Mouse (Mus musculus) kidney, embryonic 14.5 days (tissue): ENCODE measurements around the gene Ltbp4. TPM values are rescaled to one million over a fixed set of nuclear protein-coding genes. Genes with fewer than 3 reads are reported as not detected.
A peak's percentile ranks its signal among the peaks of the same experiment; 100 is the strongest.

ENCODE experiments used
- ATAC-seq: fragments of 200-750 bp; cut with Nextera tagmentation; 2 replicates; pipeline ENCODE4 v1.8.0; 2017; ENCODE audit warnings: moderate number of reproducible peaks, mild to moderate bottlenecking, moderate TSS enrichment, moderate library complexity; ENCODE audit not compliant: low FRiP score, low TSS enrichment
- H3K27ac ChIP-seq: fragments of 300-500 bp; sonication (generic); 2 replicates; pipeline ENCODE4 v1.5.1; 2014; ENCODE audit warnings: low read depth, mild to moderate bottlenecking, low read length, moderate library complexity, mixed read lengths
- H3K27me3 ChIP-seq: fragments of 300-500 bp; sonication (generic); 2 replicates; pipeline ENCODE4 v1.6.1; 2014; ENCODE audit warnings: mild to moderate bottlenecking, low read length; ENCODE audit not compliant: control insufficient read depth, insufficient read depth
- H3K36me3 ChIP-seq: fragments of 300-500 bp; sonication (generic); 2 replicates; pipeline ENCODE4 v1.6.1; 2014; ENCODE audit warnings: low read length, mixed read lengths; ENCODE audit not compliant: control insufficient read depth, insufficient read depth
- H3K4me1 ChIP-seq: fragments of 300-500 bp; sonication (generic); 2 replicates; pipeline ENCODE4 v1.6.1; 2014; ENCODE audit warnings: low read length, mixed read lengths; ENCODE audit not compliant: control insufficient read depth, insufficient read depth
- H3K4me2 ChIP-seq: fragments of 300-500 bp; sonication (generic); replicated peaks from 2 replicates; pipeline ENCODE4 v1.6.1; 2014; ENCODE audit warnings: low read depth, mild to moderate bottlenecking, low read length
- H3K4me3 ChIP-seq: fragments of 300-500 bp; sonication (generic); 2 replicates; pipeline ENCODE4 v1.5.1; 2014; ENCODE audit warnings: mild to moderate bottlenecking, low read length
- H3K9ac ChIP-seq: fragments of 300-500 bp; sonication (generic); 2 replicates; pipeline ENCODE4 v1.6.1; 2014; ENCODE audit warnings: low read depth, mild to moderate bottlenecking, low read length, moderate library complexity
- H3K9me3 ChIP-seq: fragments of 300-500 bp; sonication (generic); 2 replicates; pipeline ENCODE4 v1.6.1; 2016; ENCODE audit warnings: low read length; ENCODE audit not compliant: control insufficient read depth
- WGBS: fragments of 180-500 bp; shearing (Covaris S2); extraction: QIAGEN DNeasy Blood & Tissue Kit; methylation state at CpG from one replicate; pipeline ENCODE4 v1.1.7; 2014; 5-methylcytosine and 5-hydroxymethylcytosine counted together
- polyA plus RNA-seq: library from polyadenylated mRNA; unstranded; fragments of >200 nt; fragmentation: Nextera tagmentation; extraction: Ambion mirVana; gene quantifications from 2 replicates; pipeline ENCODE4 v1.2.1, GENCODE M21; 2014

Ltbp4 gene
- polyA plus RNA-seq, 1 experiment from 2014 or later = 26.0 TPM

DNA sequence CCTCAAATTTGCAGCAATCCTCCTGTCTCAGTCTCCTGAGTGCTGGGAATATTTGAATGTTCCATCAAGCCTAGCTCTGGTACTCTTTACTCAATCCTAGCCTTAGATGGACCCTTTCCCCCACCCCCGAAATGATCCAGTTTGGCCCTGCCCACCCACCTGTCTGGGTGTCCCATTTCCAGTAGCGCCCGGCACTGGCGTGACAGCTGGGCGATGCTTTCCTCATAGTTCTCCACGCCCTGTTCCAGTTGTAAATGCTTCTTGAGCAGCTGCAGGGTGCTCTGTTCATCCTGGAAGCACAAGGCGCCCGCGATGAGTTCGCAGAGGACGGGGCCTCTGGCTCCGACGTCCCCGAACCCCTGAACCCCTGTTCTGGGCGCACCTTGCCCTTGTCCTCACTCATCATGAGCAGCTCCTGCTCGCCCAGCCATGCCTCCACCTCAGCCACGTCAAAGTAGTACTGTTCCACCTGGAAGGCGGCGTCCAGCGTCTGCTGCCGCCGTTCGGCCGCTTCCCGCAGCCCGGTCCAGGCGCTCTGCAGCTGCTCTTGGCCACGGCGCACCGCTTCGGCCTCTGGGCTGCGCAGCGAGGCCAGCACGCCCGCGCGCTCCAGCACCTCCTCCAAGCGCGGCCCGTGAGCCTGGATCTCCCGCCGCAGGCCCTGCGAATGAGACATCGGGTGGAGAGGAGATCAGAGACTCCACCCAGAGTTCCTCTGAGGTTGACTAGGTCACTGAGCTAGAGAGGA, 34.4 kb upstream of the Ltbp4 start:
- WGBS = 4% methylated on average over 42 of the region's 44 CpGs
- no peaks in the 10 kb centered on the region for H3K4me1 ChIP-seq
- peaks cover 7% of the 10 kb centered on the region for H3K9me3 ChIP-seq
- no peak overlapping the region for H3K27ac ChIP-seq
- H3K27me3 ChIP-seq = peaks cover 90% of the 10 kb centered on the region
- no peaks in the 10 kb centered on the region for H3K36me3 ChIP-seq
- peak overlapping the region; percentile 28 for H3K4me3 ChIP-seq
- H3K4me2 ChIP-seq = peak overlapping the region; percentile 29; the same call in 1 of the 2 replicates
- ATAC-seq = peak; percentile 61; the same call in 1 of the 2 replicates
- H3K9ac ChIP-seq = peak overlapping the region; percentile 34; the same call in 1 of the 2 replicates

DNA sequence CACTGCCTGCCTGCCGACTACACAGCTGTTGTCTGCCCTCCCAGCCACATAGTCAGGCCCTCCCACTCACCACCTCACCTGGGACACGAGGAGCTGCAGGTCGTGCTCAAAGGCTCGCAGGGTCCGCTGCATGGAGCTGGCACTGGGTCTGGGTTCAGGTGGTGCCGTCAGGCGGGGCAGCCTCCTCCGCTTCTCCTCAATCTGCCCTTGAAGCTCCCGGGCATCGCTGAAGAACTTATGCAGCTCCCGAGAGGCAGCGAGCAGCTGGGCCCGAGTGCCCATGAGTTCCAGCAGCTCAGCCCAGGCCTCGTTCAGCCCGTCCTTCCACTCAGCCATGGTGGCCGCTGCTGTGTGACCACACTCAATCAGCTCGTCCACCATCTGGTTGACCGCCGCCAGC, 31.6 kb upstream of the Ltbp4 start:
- H3K27ac ChIP-seq = no peak overlapping the region
- peaks cover 7% of the 10 kb centered on the region for H3K9me3 ChIP-seq
- 83% methylated on average over 19 of the region's 19 CpGs for WGBS
- no peak overlapping the region for H3K4me3 ChIP-seq
- no peaks in the 10 kb centered on the region for H3K4me1 ChIP-seq
- peaks cover 97% of the 10 kb centered on the region for H3K27me3 ChIP-seq
- no peaks in the 10 kb centered on the region for H3K36me3 ChIP-seq
- no peak for ATAC-seq
- no peak overlapping the region for H3K9ac ChIP-seq
- H3K4me2 ChIP-seq = no peak overlapping the region

DNA sequence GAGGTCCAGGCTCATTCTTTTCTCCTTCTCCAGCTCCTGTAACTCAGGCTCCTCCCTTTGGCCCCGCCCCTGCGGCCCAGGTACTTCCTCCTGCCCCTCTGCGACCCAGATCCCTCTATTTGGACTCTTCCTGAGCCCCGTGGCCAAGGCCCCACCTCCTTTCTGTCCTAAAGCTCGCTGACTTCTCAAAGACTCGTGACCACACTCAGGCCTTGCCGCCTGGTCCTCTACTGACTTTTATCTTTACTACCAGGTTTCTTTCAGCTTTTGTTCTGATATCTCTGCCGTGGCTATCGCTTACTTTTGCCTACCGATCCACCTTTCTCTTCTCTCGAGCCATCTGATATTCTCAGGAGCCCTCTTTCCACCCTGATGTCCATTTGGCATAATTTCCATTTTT, 30.5 kb upstream of the Ltbp4 start:
- Histone ChIP-seq H3K4me2 (peak overlapping the region; percentile 34; the same call in 1 of the 2 replicates), H3K27me3 (peaks cover 97% of the 10 kb centered on the region), H3K36me3 (no peaks in the 10 kb centered on the region), H3K9me3 (peaks cover 7% of the 10 kb centered on the region), H3K27ac (no peak overlapping the region), H3K4me1 (no peaks in the 10 kb centered on the region), H3K4me3 (0 out of 2 replicates have a peak overlapping the region, but pooled peaks have one; percentile 18), H3K9ac (no peak overlapping the region)
- ATAC-seq = no peak
- 11% methylated on average over 11 of the region's 11 CpGs for WGBS

- WGBS = 42% methylated on average over 21 of the region's 21 CpGs
- Histone ChIP-seq H3K36me3 (no peaks in the 10 kb centered on the region), H3K27me3 (peaks cover 80% of the 10 kb centered on the region), H3K27ac (no peak overlapping the region), H3K9me3 (peaks cover 7% of the 10 kb centered on the region), H3K4me2 (no peak overlapping the region), H3K4me1 (no peaks in the 10 kb centered on the region), H3K4me3 (no peak overlapping the region), H3K9ac (no peak overlapping the region)
- no peak for ATAC-seq
Observed at GRCm38 (mm10) chr7:27366082-27366844, 28.8 kb upstream of the Ltbp4 start.

DNA sequence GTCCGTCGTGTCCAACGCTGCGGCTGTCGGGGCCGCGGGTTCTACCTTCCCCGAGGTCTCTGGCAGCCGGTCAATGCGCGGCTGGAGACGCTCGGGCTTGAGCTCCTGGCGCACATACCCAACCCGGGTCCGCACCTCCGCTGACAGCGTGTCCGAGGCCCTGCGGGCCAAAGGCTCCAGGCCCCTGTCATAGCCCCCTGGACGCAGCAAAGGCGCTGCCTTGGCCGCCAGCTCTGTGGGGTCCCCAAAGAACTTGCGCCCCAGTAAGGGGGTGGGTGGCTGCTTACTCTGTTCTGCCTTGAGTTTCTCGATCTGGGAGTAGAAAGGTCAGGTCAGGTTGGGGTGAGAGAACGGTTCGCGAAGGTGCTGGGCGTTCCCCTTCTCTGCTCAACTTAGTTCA, 26.9 kb upstream of the Ltbp4 start:
- peaks cover 64% of the 10 kb centered on the region for H3K27me3 ChIP-seq

DNA sequence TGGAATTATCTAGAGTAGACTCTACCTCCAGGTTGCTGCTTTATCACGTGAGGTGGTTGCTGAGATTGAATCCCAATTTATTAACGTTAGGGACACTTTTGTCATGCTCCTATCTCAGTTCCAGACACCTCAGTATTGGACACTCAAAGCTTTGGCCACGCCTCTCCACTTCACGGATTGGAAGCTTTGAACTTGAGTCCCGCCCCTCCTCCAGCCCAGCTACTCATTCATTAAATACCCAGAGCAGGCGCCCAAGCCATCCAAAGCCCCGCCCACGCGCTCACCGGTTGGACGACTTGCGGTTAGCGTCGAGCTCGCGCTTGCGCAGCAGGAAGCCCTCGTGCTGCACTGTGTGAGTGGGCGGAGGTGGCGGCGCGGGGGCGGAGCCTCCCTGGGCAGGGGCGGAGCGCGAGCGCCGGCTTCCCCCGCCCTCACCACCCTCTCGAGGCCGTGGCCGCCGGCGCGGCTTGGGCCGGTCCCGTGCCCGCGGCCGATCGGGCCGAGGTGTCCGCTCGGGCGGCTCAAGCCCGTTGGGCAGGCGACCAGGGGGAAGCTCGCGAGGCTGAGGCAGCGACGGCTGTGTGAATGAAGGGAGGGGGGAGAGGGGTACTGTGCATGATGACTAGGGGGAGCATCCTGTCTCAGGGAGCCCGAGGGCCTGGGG, 23.9 kb upstream of the Ltbp4 start:
- peaks cover 8% of the 10 kb centered on the region for H3K4me1 ChIP-seq
- H3K36me3 ChIP-seq = no peaks in the 10 kb centered on the region
- peak; percentile 93 for ATAC-seq
- H3K27me3 ChIP-seq = peaks cover 34% of the 10 kb centered on the region
- no peak overlapping the region for H3K27ac ChIP-seq
- no peaks in the 10 kb centered on the region for H3K9me3 ChIP-seq
- H3K9ac ChIP-seq = peak overlapping the region; percentile 60
- WGBS = under 1% methylated on average over 50 of the region's 52 CpGs
- H3K4me3 ChIP-seq = peak overlapping the region; percentile 41
- H3K4me2 ChIP-seq = peak overlapping the region; percentile 82

More for the DNA sequence above, 26.9 kb upstream of the Ltbp4 start:
- no peak overlapping the region for H3K4me2 ChIP-seq
- 3% methylated on average over 29 of the region's 29 CpGs for WGBS
- H3K36me3 ChIP-seq = no peaks in the 10 kb centered on the region
- peak overlapping the region; percentile 18 for H3K4me3 ChIP-seq
- H3K27ac ChIP-seq = no peak overlapping the region
- no peaks in the 10 kb centered on the region for H3K9me3 ChIP-seq
- H3K4me1 ChIP-seq = no peaks in the 10 kb centered on the region
- H3K9ac ChIP-seq = no peak overlapping the region
- no peak for ATAC-seq

- peaks cover 27% of the 10 kb centered on the region for H3K27me3 ChIP-seq
- no peak for ATAC-seq
Observed at GRCm38 (mm10) chr7:27360749-27361148, 23.3 kb upstream of the Ltbp4 start.

GRCm38 (mm10) chr7:27359706-27360358, 22.3 kb upstream of the Ltbp4 start:
- H3K36me3 ChIP-seq = no peaks in the 10 kb centered on the region
- H3K27ac ChIP-seq = no peak overlapping the region
- H3K4me1 ChIP-seq = peaks cover 11% of the 10 kb centered on the region
- no peak overlapping the region for H3K4me3 ChIP-seq
- 86% methylated on average over 8 of the region's 9 CpGs for WGBS
- H3K27me3 ChIP-seq = peaks cover 18% of the 10 kb centered on the region
- no peak overlapping the region for H3K9ac ChIP-seq
- H3K9me3 ChIP-seq = no peaks in the 10 kb centered on the region
- no peak overlapping the region for H3K4me2 ChIP-seq
- ATAC-seq = no peak

More at GRCm38 (mm10) chr7:27360749-27361148, 23.3 kb upstream of the Ltbp4 start:
- Histone ChIP-seq H3K27ac (no peak overlapping the region), H3K9ac (no peak overlapping the region), H3K4me1 (peaks cover 10% of the 10 kb centered on the region), H3K36me3 (no peaks in the 10 kb centered on the region), H3K4me3 (peak overlapping the region; percentile 41; the same call in 1 of the 2 replicates), H3K4me2 (peak overlapping the region; percentile 82), H3K9me3 (no peaks in the 10 kb centered on the region)
- 53% methylated on average over 6 of the region's 6 CpGs for WGBS
